Mouse (Mus musculus): ENCODE results near the gene Sult1a1.

GRCm38 (mm10) chr7:126721635-126722034 is 45.4 kb upstream of the Sult1a1 start:
- TF ChIP-seq CTCF (conservative IDR thresholded peaks at IDR 0.05; ENCODE audit: low read length) (no peak), NANOG (IDR thresholded peaks at IDR 0.05; ENCODE audit: borderline replicate concordance, low read length) (no peak)

All from E14TG2a.4 (cell line).